Mouse (Mus musculus) limb, embryonic 15.5 days (tissue): ENCODE results near the gene Tmem202. TPM values are rescaled to one million over a fixed set of nuclear protein-coding genes. Genes with fewer than 3 reads are reported as not detected.

Experiments used
- ATAC-seq: fragments of 200-750 bp; cut with Nextera tagmentation; 2 replicates; pipeline ENCODE4 v1.8.0; 2017; ENCODE audit warnings: low read depth, moderate TSS enrichment; ENCODE audit not compliant: insufficient number of reproducible peaks, low FRiP score, low TSS enrichment
- H3K27ac ChIP-seq: fragments of 300-500 bp; sonication (generic); 2 replicates; pipeline ENCODE4 v1.5.1; 2015; ENCODE audit warnings: moderate library complexity, mild to moderate bottlenecking, inconsistent platforms
- H3K27me3 ChIP-seq: fragments of 300-500 bp; sonication (generic); 2 replicates; pipeline ENCODE4 v1.6.1; 2015; ENCODE audit warnings: inconsistent platforms
- H3K36me3 ChIP-seq: fragments of 300-500 bp; sonication (generic); 2 replicates; pipeline ENCODE4 v1.6.1; 2015; ENCODE audit warnings: inconsistent platforms
- H3K4me1 ChIP-seq: fragments of 300-500 bp; sonication (generic); 2 replicates; pipeline ENCODE4 v1.6.1; 2015; ENCODE audit warnings: inconsistent platforms
- H3K4me2 ChIP-seq: fragments of 300-500 bp; sonication (generic); 2 replicates; pipeline ENCODE4 v1.6.1; 2015; ENCODE audit warnings: mild to moderate bottlenecking, inconsistent platforms
- H3K4me3 ChIP-seq: fragments of 300-500 bp; sonication (generic); 2 replicates; pipeline ENCODE4 v1.5.1; 2015; ENCODE audit warnings: mild to moderate bottlenecking, inconsistent platforms
- H3K9ac ChIP-seq: fragments of 300-500 bp; sonication (generic); 2 replicates; pipeline ENCODE4 v1.6.1; 2015; ENCODE audit warnings: inconsistent platforms
- H3K9me3 ChIP-seq: fragments of 300-500 bp; sonication (generic); 2 replicates; pipeline ENCODE4 v1.6.1; 2016; ENCODE audit warnings: inconsistent platforms
- WGBS: fragments of 180-500 bp; shearing (Covaris S2); methylation state at CpG from one replicate; pipeline ENCODE4 v1.1.7; 2015; 5-methylcytosine and 5-hydroxymethylcytosine counted together
- polyA plus RNA-seq: library from polyadenylated mRNA; unstranded; fragments of >200 nt; fragmentation: Nextera tagmentation; extraction: Ambion mirVana; gene quantifications from 2 replicates; pipeline ENCODE4 v1.2.1, GENCODE M21; 2015

Tmem202 gene
- polyA plus RNA-seq, result 0.27 TPM in 1 of 2 replicates, not detected in the other

DNA sequence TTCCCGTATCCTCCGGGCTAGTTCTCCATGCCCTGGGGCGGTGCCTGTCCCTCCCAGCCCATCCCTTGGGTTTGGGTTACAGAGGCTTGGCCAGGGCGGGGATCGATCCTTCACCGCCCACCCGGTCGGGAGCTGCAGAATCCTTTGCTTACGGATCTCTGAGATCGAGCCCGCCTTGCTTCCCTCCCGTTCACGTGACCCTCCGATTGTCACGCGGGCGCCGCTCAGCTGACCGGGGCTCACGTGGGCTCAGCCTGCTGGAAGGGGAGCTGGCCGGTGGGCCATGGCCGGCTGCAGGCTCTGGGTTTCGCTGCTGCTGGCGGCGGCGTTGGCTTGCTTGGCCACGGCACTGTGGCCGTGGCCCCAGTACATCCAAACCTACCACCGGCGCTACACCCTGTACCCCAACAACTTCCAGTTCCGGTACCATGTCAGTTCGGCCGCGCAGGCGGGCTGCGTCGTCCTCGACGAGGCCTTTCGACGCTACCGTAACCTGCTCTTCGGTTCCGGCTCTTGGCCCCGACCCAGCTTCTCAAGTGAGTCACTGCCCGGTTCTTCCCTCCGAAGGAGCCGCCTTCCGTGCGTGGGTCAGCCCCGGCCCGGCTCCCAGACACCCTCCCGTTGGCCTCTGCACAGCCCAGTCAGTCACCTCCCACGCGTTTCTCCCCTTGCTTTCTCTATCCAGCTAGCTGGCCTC, at the start of gene Tmem202, which contains the start of gene Hexa:
Gene Tmem202, minus strand, starts transcription at position 407 of the 697 bp plus-strand sequence.
Gene Hexa, plus strand, starts transcription at position 100 of the 697 bp plus-strand sequence.
- H3K9ac ChIP-seq, result peak within 1 kb of the TSS; percentile 46
- H3K36me3 ChIP-seq, result no peaks in the 10 kb centered on the region
- H3K27ac ChIP-seq, result peak within 1 kb of the TSS; percentile 44
- ATAC-seq, result peak; percentile 78
- H3K27me3 ChIP-seq, result 0 out of 2 replicates have a peak, but pooled peaks cover 5% of the 10 kb centered on the region
- no peaks in the 10 kb centered on the region for H3K9me3 ChIP-seq
- 2% methylated on average over 54 of the region's 55 CpGs for WGBS
- peak within 1 kb of the TSS; percentile 55 for H3K4me3 ChIP-seq
- peak within 1 kb of the TSS; percentile 76 for H3K4me2 ChIP-seq
- peaks cover 20% of the 10 kb centered on the region for H3K4me1 ChIP-seq

DNA sequence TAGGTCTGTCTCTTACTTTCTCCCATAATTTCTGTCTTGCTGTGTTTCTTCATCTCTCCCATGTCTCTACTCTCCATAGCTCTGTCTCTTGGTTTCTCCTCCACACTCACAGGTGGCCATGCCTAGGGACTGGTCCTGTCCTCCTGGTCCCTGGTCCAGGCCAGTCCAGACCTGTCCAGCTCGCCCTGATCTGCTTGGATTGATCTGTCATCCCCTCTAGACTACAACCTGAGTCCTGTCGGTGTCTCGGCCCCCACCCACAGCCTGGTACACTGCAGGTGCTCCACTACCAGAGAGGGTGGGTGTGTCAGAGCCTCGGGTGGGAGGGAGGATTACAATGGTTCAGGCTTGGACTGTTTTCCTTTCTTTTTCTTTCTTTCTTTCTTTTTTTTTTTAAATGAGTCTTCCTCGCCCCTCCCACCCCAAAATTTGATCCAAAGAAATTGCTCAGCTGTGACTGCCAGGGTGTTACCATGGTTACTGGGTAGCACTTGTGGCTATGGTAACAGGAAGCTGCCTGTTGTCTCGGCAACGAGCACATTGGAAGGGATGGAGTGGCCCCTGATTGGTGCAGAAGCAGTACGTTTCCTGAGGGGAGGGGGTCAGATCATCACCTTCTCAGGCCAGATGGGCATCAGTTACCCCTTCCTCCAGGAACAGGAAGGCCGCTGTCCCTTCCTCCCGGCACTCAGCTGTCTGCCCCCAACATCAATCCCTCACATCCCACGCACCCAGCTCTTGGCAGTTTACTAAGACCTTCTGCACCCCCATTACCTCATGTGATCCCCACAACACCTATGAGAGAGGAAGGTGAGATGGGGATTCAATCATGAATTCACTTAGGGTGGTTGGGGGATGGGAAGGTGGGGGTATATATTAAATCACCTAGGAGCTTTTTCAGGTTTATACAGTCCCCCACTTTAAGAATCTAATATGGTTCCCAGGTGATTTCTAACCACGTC, 49.3 kb upstream of the Tmem202 start:
- 42% methylated on average over 12 of the region's 12 CpGs for WGBS
- no peak for ATAC-seq

DNA sequence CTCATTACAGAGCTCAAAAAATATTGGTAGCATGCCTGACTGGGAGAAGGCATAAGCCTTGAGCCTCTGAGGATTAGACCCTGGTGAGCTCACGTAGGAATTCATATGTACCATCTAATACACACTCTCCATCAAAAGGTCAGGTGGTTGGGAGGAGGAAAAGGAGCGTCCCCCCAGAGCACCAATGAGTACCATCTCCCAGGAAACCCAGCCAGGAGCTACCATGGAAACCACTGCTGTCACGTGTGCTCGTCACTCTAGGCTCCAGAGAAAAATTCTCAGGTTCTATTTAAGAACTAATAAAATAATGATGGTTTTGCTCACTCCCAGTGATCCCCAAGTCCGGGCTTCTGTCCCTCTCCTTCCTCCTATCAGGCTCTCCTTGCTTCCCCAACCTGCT, 48.6 kb upstream of the Tmem202 start:
- Histone ChIP-seq H3K4me1 (peaks cover 5% of the 10 kb centered on the region; the same call in 1 of the 2 replicates), H3K9me3 (no peaks in the 10 kb centered on the region), H3K4me2 (no peak overlapping the region), H3K36me3 (no peaks in the 10 kb centered on the region), H3K9ac (no peak overlapping the region), H3K4me3 (no peak overlapping the region), H3K27me3 (no peaks in the 10 kb centered on the region), H3K27ac (no peak overlapping the region)
- 67% methylated on average over 5 of the region's 5 CpGs for WGBS
- ATAC-seq, result no peak

More for the DNA sequence above, 49.3 kb upstream of the Tmem202 start:
- H3K4me1 ChIP-seq, result peaks cover 5% of the 10 kb centered on the region; the same call in 1 of the 2 replicates
- no peak overlapping the region for H3K9ac ChIP-seq
- no peak overlapping the region for H3K4me2 ChIP-seq
- H3K27ac ChIP-seq, result no peak overlapping the region
- no peak overlapping the region for H3K4me3 ChIP-seq
- H3K36me3 ChIP-seq, result no peaks in the 10 kb centered on the region
- H3K9me3 ChIP-seq, result no peaks in the 10 kb centered on the region
- H3K27me3 ChIP-seq, result no peaks in the 10 kb centered on the region

DNA sequence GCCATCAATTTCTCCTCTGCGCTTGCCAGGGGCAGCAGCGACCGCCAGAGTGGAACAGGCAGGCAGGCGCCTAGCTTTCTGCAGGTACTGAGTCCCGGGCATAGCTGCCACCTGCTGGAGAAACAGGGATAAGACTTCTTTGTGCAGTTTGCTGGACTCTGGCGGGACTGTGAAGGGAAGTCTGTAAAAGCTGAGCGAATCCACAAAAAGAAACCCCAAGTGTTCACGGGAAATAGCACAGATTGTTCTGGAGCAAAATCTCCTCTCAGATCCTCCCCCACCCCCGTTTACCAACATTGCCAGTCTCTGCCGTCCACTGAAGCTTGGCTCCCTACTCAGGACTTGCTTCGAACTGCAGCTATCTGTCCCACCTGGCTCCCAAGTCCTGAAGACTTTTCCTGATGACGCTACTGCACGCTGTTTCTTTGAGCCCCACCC, 45.2 kb upstream of the Tmem202 start:
- peaks cover 3% of the 10 kb centered on the region; the same call in 1 of the 2 replicates for H3K27me3 ChIP-seq
- peak overlapping the region; percentile 36 for H3K4me3 ChIP-seq
- 3% methylated on average over 13 of the region's 13 CpGs for WGBS
- ATAC-seq, result no peak
- no peak overlapping the region for H3K27ac ChIP-seq
- peaks cover 5% of the 10 kb centered on the region; the same call in 1 of the 2 replicates for H3K4me1 ChIP-seq
- H3K9me3 ChIP-seq, result no peaks in the 10 kb centered on the region
- H3K4me2 ChIP-seq, result peak overlapping the region; percentile 51
- H3K36me3 ChIP-seq, result no peaks in the 10 kb centered on the region
- peak overlapping the region; percentile 24; the same call in 1 of the 2 replicates for H3K9ac ChIP-seq

DNA sequence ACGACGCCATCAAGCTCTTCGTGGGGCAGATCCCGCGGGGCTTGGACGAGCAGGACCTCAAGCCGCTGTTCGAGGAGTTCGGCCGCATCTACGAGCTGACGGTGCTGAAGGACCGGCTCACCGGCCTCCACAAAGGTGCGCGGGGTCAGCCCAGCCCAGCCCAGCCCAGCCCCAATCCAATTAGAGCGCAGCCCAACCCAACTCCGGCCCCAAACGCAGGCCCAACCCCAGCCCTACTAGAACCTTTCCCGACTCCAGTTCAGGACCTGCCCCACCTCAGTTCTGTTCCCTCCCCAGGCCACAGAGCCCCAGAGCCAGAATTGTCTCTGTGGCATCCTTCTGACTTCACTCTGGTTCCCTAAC, 38.8 kb upstream of the Tmem202 start:
- Histone ChIP-seq H3K36me3 (no peaks in the 10 kb centered on the region), H3K4me1 (peaks cover 15% of the 10 kb centered on the region), H3K27me3 (peaks cover 30% of the 10 kb centered on the region), H3K27ac (no peak overlapping the region), H3K9ac (no peak overlapping the region), H3K4me3 (peak overlapping the region; percentile 50), H3K9me3 (no peaks in the 10 kb centered on the region), H3K4me2 (peak overlapping the region; percentile 60)
- no peak for ATAC-seq
- WGBS, result under 1% methylated on average over 20 of the region's 20 CpGs

DNA sequence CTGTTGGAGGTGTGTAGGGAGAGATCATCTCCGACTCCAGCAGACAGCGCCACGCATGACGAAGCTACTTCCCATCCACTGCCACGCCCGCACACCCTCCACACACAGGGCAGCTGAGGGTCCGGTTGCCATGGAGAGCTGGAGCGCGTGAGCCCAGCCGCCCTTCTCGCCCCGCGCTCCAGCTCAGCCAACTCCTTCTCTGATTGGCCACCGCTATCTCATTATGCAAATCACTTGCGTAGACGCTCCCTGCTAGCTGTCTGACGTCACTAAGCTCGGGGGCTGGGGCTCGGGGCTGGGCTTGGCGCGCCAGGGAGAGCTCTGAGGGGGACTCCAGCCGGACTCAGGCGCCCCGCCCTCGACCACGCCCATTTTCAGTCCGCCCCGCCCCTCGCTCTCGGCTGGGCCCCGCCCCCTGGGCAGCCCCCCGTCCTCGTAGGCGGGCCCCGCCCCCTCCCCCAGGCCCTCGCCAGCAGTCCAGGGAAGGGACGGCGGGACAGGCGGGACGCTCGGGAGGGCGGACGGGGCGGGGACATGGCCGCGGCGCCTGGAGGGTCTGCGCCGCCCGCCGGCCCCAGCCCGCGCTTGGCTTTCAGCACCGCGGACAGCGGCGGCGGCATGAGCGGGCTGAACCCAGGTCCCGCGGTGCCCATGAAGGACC, 38.3 kb upstream of the Tmem202 start, which contains the start of gene Celf6:
Gene Celf6, plus strand, starts transcription at position 74 of the 661 bp plus-strand sequence.
- no peaks in the 10 kb centered on the region for H3K9me3 ChIP-seq
- H3K36me3 ChIP-seq, result no peaks in the 10 kb centered on the region
- H3K4me1 ChIP-seq, result peaks cover 15% of the 10 kb centered on the region
- H3K27ac ChIP-seq, result no peak within 1 kb of the TSS
- WGBS, result 1% methylated on average over 46 of the region's 61 CpGs
- peak within 1 kb of the TSS; percentile 60 for H3K4me2 ChIP-seq
- peak; percentile 97 for ATAC-seq
- peak within 1 kb of the TSS; percentile 50 for H3K4me3 ChIP-seq
- H3K9ac ChIP-seq, result no peak within 1 kb of the TSS
- H3K27me3 ChIP-seq, result peaks cover 30% of the 10 kb centered on the region

DNA sequence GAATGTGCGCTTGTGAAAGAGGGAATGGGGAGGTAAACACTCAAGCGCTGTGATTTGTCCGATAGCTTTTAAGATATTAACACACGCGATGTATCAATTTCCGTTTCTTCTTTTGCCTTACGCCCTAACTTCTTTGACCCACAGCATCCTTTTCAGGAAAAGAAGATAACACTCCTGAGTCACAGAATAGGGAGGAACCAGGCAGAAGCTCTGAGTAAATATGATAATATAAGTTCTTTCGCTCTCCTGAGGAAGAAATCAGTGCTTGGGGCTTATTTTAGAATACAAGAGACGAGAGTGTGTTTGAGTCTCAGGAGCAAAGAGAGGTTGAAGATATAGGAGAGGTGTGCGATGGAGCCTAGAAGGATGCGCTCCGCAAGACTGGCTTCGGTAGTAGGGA, 37.8 kb upstream of the Tmem202 start:
- 15% methylated on average over 13 of the region's 13 CpGs for WGBS
- no peaks in the 10 kb centered on the region for H3K9me3 ChIP-seq
- peaks cover 15% of the 10 kb centered on the region for H3K4me1 ChIP-seq
- no peaks in the 10 kb centered on the region for H3K36me3 ChIP-seq
- H3K4me2 ChIP-seq, result peak overlapping the region; percentile 60
- H3K9ac ChIP-seq, result no peak overlapping the region
- no peak overlapping the region for H3K27ac ChIP-seq
- peaks cover 30% of the 10 kb centered on the region for H3K27me3 ChIP-seq
- no peak for ATAC-seq
- H3K4me3 ChIP-seq, result peak overlapping the region; percentile 50

DNA sequence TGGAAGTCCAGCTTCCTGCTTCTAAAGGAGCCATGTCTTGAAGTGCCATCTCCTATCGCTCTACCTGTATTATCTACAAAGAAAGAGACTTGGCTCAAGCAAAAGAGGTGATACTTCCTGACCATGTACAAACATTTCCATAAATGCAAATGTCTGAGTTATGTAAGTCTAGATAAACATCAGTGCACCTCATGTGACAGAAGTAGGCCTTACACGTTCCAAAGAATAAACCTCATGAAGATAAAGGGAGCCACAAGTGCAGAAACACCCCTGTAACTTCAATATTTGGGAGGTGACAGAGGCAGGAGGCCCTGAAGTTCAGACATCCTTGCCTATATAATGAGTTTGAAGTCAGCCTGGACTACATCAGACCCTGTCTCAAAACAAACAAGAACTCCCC, 32.2 kb upstream of the Tmem202 start:
- WGBS, result 71% methylated on average over 2 of the region's 2 CpGs
- no peak overlapping the region for H3K4me2 ChIP-seq
- ATAC-seq, result no peak
- no peak overlapping the region for H3K27ac ChIP-seq
- H3K9ac ChIP-seq, result no peak overlapping the region
- no peaks in the 10 kb centered on the region for H3K9me3 ChIP-seq
- no peaks in the 10 kb centered on the region for H3K4me1 ChIP-seq
- H3K4me3 ChIP-seq, result no peak overlapping the region
- no peaks in the 10 kb centered on the region for H3K36me3 ChIP-seq
- H3K27me3 ChIP-seq, result peaks cover 11% of the 10 kb centered on the region

DNA sequence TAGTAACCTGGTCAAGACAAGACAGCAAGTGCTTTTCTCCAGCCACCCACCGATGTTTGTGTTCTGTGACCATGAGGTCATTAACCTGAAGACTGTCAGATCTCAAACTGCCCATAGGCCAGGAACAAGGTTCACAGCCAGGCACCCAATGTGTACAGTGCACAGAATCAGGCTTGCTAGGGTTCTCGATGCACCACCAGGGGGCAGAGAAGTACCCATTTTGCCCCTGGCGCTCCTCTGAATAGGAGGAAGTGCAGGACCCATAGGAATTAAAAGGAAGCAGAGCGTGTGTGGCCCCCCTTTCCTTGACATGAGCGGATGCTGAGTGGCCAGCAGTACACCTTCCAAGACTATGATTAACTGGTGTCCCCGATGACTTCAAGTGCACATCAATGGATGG, 27.5 kb upstream of the Tmem202 start:
- no peaks in the 10 kb centered on the region for H3K9me3 ChIP-seq
- peaks cover 35% of the 10 kb centered on the region for H3K36me3 ChIP-seq
- H3K4me2 ChIP-seq, result no peak overlapping the region
- 35% methylated on average over 6 of the region's 6 CpGs for WGBS
- H3K27ac ChIP-seq, result no peak overlapping the region
- H3K9ac ChIP-seq, result no peak overlapping the region
- no peak overlapping the region for H3K4me3 ChIP-seq
- no peaks in the 10 kb centered on the region for H3K4me1 ChIP-seq
- ATAC-seq, result 0 out of 2 replicates have a peak, but pooled peaks have one; percentile 35
- H3K27me3 ChIP-seq, result no peaks in the 10 kb centered on the region

DNA sequence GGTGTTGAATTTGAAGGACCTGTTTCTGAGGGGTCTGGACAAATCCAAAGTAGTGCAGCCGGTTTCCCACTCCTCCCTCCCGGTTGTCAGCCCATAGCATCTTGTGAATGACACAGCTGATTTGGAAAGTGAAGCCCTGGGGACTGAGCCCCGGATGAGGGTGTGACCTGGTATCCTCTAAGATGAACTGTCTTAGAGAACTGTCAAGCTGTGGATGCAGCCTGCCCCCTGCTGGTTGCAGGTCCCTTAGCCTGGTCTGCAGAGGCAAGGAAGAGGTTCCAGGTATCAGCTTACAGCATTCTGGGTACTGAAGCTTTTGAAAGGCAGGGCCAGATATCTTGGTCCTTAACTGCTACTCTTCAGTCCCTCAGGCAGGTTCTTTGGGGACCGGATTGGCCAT, 26.0 kb upstream of the Tmem202 start:
- Histone ChIP-seq H3K4me1 (no peaks in the 10 kb centered on the region), H3K36me3 (peaks cover 50% of the 10 kb centered on the region), H3K9ac (no peak overlapping the region), H3K4me2 (no peak overlapping the region), H3K9me3 (no peaks in the 10 kb centered on the region), H3K27me3 (no peaks in the 10 kb centered on the region), H3K4me3 (no peak overlapping the region), H3K27ac (no peak overlapping the region)
- no peak for ATAC-seq
- WGBS, result 18% methylated on average over 4 of the region's 4 CpGs

DNA sequence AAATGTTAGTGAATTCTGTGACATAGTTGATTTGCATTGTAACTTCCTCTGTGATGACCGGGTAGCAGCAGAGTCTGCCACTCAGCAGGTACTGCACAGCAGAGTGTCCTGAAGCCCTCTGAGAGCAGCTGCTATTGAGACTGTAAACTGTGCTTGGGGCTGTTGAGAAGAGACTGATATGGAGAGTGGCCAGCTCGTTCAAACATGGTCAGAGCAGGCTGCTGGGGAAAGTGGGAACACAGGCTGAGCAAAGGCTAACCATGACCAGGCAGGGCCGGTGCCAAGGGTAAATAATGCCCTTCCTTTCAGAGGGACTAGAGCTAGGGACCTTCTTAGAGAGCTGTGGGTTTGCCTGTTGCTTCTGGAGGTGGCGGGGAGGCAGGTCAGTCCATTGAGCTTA, 14.1 kb upstream of the Tmem202 start:
- Histone ChIP-seq H3K4me2 (no peak overlapping the region), H3K36me3 (peaks cover 39% of the 10 kb centered on the region), H3K9ac (no peak overlapping the region), H3K9me3 (no peaks in the 10 kb centered on the region), H3K4me3 (no peak overlapping the region), H3K27ac (no peak overlapping the region), H3K27me3 (no peaks in the 10 kb centered on the region), H3K4me1 (no peaks in the 10 kb centered on the region)
- ATAC-seq, result no peak
- 88% methylated on average over 4 of the region's 4 CpGs for WGBS
